Mouse (Mus musculus) spleen, adult 2 months (tissue): Measurements from ENCODE around the gene Olfr680-ps1. TPM values are rescaled to one million over a fixed set of nuclear protein-coding genes. Genes with fewer than 3 reads are reported as not detected.
"Not testable (repeated sequence)": the region's sequence is repeated elsewhere in the genome, so short reads cannot be mapped to it uniquely, and the experiment has no call there.

Experiments
- DNase-seq, 2 experiments: peaks; one replicate each; pipeline versions ENCODE4 v3.0.0 to v3.0.0-alpha.2; 2012 to 2021; ENCODE audit warnings: low spot score in 2 of 2, low read depth in 1 of 2
- H3K27ac ChIP-seq: fragments of 200-500 bp; 2 replicates; pipeline ENCODE4 v1.5.1; 2012; ENCODE audit warnings: low read length, inconsistent platforms; ENCODE audit not compliant: insufficient read depth
- H3K27me3 ChIP-seq: fragments of 200-500 bp; 2 replicates; pipeline ENCODE4 v1.6.1; 2012; ENCODE audit warnings: mild to moderate bottlenecking, moderate library complexity, low read length, inconsistent platforms; ENCODE audit not compliant: control insufficient read depth, insufficient read depth
- H3K36me3 ChIP-seq: fragments of 200-500 bp; 2 replicates; pipeline ENCODE4 v1.6.1; 2012; ENCODE audit warnings: mild to moderate bottlenecking, low read length, inconsistent platforms; ENCODE audit not compliant: control insufficient read depth, insufficient read depth
- H3K4me1 ChIP-seq: fragments of 200-500 bp; 2 replicates; pipeline ENCODE4 v1.6.1; 2011; ENCODE audit warnings: inconsistent platforms; ENCODE audit not compliant: control insufficient read depth, insufficient read depth, insufficient read length
- H3K4me3 ChIP-seq: fragments of 200-500 bp; 2 replicates; pipeline ENCODE4 v1.5.1; 2011; ENCODE audit warnings: mild to moderate bottlenecking, inconsistent platforms; ENCODE audit not compliant: insufficient read depth, insufficient read length; ENCODE audit errors: extremely low read depth
- CTCF ChIP-seq: fragments of 200-500 bp; IDR thresholded peaks from 2 replicates; pipeline ENCODE4 v1.5.1; 2011; ENCODE audit warnings: mild to moderate bottlenecking, inconsistent platforms; ENCODE audit not compliant: insufficient read depth, insufficient read length, insufficient replicate concordance; ENCODE audit errors: extremely low read depth
- POLR2A ChIP-seq: fragments of 200-500 bp; IDR thresholded peaks from 2 replicates; pipeline ENCODE4 v1.6.1; 2011; ENCODE audit warnings: low read depth, low read length, inconsistent platforms
- WGBS: fragments of 180-500 bp; shearing (Covaris S2); methylation state at CpG from one replicate; pipeline ENCODE4 v1.1.7; 2018; 5-methylcytosine and 5-hydroxymethylcytosine counted together
- polyA plus RNA-seq: library from polyadenylated mRNA; depleted of rRNA; stranded (reverse); fragments of >200 nt; gene quantifications from 2 replicates; pipeline ENCODE4 v1.2.3, GENCODE M21; 2012; rRNA removed

Gene Olfr680-ps1
- not detected in 2 replicates for polyA plus RNA-seq

DNA sequence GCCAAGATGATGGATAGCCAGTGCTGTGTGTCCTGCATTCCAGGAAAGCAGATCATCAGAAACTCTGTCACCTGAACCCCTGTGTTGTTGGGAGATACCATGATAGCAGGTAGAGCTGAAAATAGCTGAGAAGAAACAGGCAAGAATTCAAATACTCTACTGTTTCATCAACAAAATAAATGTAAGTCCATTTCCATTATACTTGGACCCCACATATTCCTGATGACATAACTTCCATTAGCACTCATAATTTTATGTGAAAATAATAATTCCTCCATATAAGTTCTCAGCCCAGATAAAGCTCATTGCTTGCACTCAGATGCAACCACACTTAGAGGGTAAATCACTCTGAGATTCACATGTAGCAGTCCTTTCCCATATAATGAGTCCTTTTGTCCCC, at the start of gene Olfr680-ps1:
TSS of gene Olfr680-ps1 (minus strand) at position 101 of the 400 bp plus-strand sequence.
- not testable (repeated sequence) for H3K27me3 ChIP-seq, DNase-seq, H3K36me3 ChIP-seq, H3K27ac ChIP-seq, H3K4me3 ChIP-seq, H3K4me1 ChIP-seq

DNA sequence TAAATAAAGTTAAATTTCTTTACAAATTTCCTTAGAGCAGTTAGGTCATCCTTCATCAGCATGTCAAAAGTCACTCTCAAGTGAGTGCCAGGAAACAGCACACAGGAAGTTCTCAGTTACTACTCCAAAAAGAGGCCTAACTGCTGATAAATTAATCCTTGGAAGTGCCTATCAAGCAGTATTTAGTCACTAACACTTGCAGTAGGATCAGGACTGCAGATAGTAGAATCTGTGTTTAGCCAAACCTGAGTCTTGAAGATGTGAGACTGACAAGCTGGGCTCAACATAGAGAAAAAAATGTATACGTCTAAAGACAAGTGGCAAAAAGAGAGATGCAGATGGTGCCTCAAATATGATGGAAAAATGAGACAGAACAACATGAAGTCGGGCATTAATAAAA, 48.7 kb upstream of the Olfr680-ps1 start:
- no peak overlapping the region for H3K4me3 ChIP-seq
- TF ChIP-seq CTCF = no peak
- TF ChIP-seq POLR2A = no peak
- H3K36me3 ChIP-seq = no peaks in the 10 kb centered on the region
- no peak for DNase-seq
- no peaks in the 10 kb centered on the region for H3K4me1 ChIP-seq
- H3K27me3 ChIP-seq = no peaks in the 10 kb centered on the region
- H3K27ac ChIP-seq = no peak overlapping the region
- 74% methylated on average over 2 of the region's 2 CpGs for whole genome bisulfite sequencing

DNA sequence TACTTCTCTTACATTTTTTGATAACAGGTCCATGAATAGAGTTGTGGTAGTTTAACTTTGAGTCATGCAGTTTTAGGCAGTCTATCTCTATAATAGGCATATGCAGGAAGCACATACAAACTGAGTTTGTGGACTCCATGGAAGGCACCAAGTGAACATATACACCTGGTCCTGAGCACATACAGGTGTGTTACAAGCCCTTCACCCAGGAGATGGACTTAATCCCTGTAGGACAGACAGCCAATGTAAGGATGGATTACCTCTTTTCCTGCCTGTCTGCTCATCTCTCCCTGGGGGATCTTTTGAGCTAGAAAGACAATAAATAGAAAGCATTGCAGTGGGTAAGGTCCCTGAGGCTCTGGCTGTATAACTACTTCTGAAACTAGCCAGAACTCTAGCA, 23.9 kb upstream of the Olfr680-ps1 start, which contains the start of gene Olfr681:
TSS of gene Olfr681 (plus strand) at position 301 of the 400 bp plus-strand sequence.
- no peak for TF ChIP-seq POLR2A
- no peak for TF ChIP-seq CTCF
- Histone ChIP-seq H3K36me3 (no peaks in the 10 kb centered on the region), H3K27ac (no peak within 1 kb of the TSS), H3K27me3 (no peaks in the 10 kb centered on the region), H3K4me3 (no peak within 1 kb of the TSS), H3K4me1 (no peaks in the 10 kb centered on the region)
- DNase-seq = no peak

DNA sequence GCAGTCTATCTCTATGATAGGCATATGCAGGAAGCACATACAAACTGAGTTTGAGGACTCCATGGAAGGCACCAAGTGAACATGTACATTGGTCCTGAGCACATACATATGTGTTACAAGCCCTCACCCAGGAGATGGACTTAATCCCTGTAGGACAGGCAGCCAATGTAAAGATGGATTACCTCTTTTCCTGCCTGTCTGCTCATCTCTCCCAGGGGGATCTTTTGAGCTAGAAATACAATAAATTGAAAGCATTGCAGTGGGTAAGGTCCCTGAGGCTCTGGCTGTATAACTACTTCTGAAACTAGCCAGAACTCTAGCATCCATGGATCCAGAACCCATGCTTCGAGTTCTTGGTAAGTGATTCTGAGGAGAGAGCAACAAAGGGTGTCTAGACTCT, 11.7 kb downstream of the Olfr680-ps1 start, which contains the start of gene Olfr679:
TSS of gene Olfr679 (plus strand) at position 301 of the 400 bp plus-strand sequence.
- TF ChIP-seq CTCF (no peak), POLR2A (no peak)
- Histone ChIP-seq H3K27me3 (no peaks in the 10 kb centered on the region), H3K4me3 (no peak within 1 kb of the TSS), H3K4me1 (no peaks in the 10 kb centered on the region), H3K36me3 (no peaks in the 10 kb centered on the region), H3K27ac (no peak within 1 kb of the TSS)
- no peak for DNase-seq
- WGBS = 56% methylated on average over 1 of the region's 1 CpGs

DNA sequence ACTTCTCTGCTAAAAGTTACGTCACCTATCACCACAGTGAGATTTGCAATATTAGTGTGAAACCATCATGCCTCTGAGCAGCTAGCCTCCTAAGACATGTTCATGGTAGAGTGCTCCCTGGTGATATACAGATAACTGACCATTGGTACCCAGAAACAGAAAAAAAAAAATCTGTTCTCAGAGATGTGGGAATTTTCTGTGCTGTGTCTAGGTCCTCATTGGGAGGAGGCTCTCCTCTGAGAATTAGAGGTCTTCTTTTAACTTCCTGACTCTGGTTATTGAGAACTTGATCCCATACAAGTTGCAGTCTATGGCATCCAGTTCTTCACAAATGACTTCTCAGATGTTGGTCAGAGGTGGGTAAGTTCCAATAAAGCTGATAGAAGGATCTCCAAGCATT, 28.4 kb downstream of the Olfr680-ps1 start, which contains the start of gene Olfr678:
TSS of gene Olfr678 (plus strand) at position 301 of the 400 bp plus-strand sequence.
- H3K36me3 ChIP-seq = no peaks in the 10 kb centered on the region
- DNase-seq = no peak
- no peak for TF ChIP-seq POLR2A
- TF ChIP-seq CTCF = no peak
- no peaks in the 10 kb centered on the region for H3K27me3 ChIP-seq
- WGBS = 89% methylated on average over 1 of the region's 1 CpGs
- H3K4me1 ChIP-seq = no peaks in the 10 kb centered on the region
- no peak within 1 kb of the TSS for H3K27ac ChIP-seq
- no peak within 1 kb of the TSS for H3K4me3 ChIP-seq

DNA sequence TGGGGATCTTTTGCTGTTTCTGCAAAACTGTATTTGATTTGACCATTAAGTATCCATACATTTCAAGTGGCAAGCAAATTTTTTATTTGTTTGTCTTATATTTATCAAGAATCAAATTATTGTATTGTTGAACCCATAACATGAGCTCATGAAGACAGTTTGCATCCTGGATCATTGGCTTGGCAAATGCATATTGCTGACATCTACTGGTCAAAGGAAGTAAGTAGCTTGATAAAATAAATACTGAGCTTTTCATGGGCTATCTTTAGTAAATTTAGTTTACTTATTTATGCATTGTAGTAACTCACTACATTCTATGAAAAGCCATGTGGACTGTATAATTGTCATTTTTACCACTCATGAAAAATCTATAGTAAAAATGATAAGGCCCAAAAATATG, 33.7 kb downstream of the Olfr680-ps1 start:
- Histone ChIP-seq H3K4me1 (no peaks in the 10 kb centered on the region), H3K27me3 (no peaks in the 10 kb centered on the region), H3K36me3 (no peaks in the 10 kb centered on the region), H3K27ac (no peak overlapping the region), H3K4me3 (no peak overlapping the region)
- TF ChIP-seq POLR2A (no peak), CTCF (no peak)
- no peak for DNase-seq

Other genes with a start within 250 kb of the Olfr680-ps1 start
- not detected in 2 replicates for gene Usp17la, start 235.8 kb downstream of the Olfr680-ps1 start, polyA plus RNA-seq
- not detected in 2 replicates for gene Olfr665, start 214.8 kb downstream of the Olfr680-ps1 start, polyA plus RNA-seq
- not detected in 2 replicates for gene Olfr666, start 196.9 kb downstream of the Olfr680-ps1 start, polyA plus RNA-seq
- not detected in 2 replicates for gene Olfr667, start 171.3 kb downstream of the Olfr680-ps1 start, polyA plus RNA-seq
- gene Olfr668, start 164.8 kb downstream of the Olfr680-ps1 start, polyA plus RNA-seq = not detected in 2 replicates
- gene Olfr669, start 158.6 kb downstream of the Olfr680-ps1 start, polyA plus RNA-seq = not detected in 2 replicates
- gene Olfr670, start 130.2 kb downstream of the Olfr680-ps1 start, polyA plus RNA-seq = not detected in 2 replicates
- gene Olfr671, start 113.7 kb downstream of the Olfr680-ps1 start, polyA plus RNA-seq = not detected in 2 replicates
- not detected in 2 replicates for gene Olfr672, start 90.8 kb downstream of the Olfr680-ps1 start, polyA plus RNA-seq
- not detected in 2 replicates for gene Olfr675, start 64.4 kb downstream of the Olfr680-ps1 start, polyA plus RNA-seq
- gene Olfr676, start 60.1 kb downstream of the Olfr680-ps1 start, polyA plus RNA-seq = not detected in 2 replicates
- not detected in 2 replicates for gene Olfr677, start 41.4 kb downstream of the Olfr680-ps1 start, polyA plus RNA-seq
- not detected in 2 replicates for gene Olfr678, start 28.3 kb downstream of the Olfr680-ps1 start, polyA plus RNA-seq
- gene Olfr679, start 11.6 kb downstream of the Olfr680-ps1 start, polyA plus RNA-seq = not detected in 2 replicates
- not detected in 2 replicates for gene Olfr681, start 24.0 kb upstream of the Olfr680-ps1 start, polyA plus RNA-seq
- not detected in 2 replicates for gene Olfr683, start 54.2 kb upstream of the Olfr680-ps1 start, polyA plus RNA-seq
- not detected in 2 replicates for gene Olfr684, start 70.8 kb upstream of the Olfr680-ps1 start, polyA plus RNA-seq
- not detected in 2 replicates for gene Olfr685, start 93.2 kb upstream of the Olfr680-ps1 start, polyA plus RNA-seq
- not detected in 2 replicates for gene Olfr686, start 114.7 kb upstream of the Olfr680-ps1 start, polyA plus RNA-seq
- not detected in 2 replicates for gene Olfr688, start 195.3 kb upstream of the Olfr680-ps1 start, polyA plus RNA-seq
- not detected in 2 replicates for gene Olfr689, start 218.3 kb upstream of the Olfr680-ps1 start, polyA plus RNA-seq
- gene Olfr690, start 241.3 kb upstream of the Olfr680-ps1 start, polyA plus RNA-seq = not detected in 2 replicates
- not detected in 2 replicates for gene Olfr691, start 249.5 kb upstream of the Olfr680-ps1 start, polyA plus RNA-seq